Comparison of ENCODE assay signal across 17 mouse cellular contexts in genomic region chr17:27355056-27355455, GRCm38 (mm10).
DNase-seq lines count a peak whose midpoint lies in the region; TF ChIP-seq lines count a peak whose summit lies in the region.
"Had no signal": no experiment of that assay in that cellular context is flagged by ENCODE, and none has a peak within 500 bp of the region (broad histone marks: within the 10 kb centered on the region; RNA-seq: fewer than 3 reads in every experiment).

No protein-coding gene starts in this region.

- H3K4me1 ChIP-seq in testis, adult 2 months (ENCODE audit: control insufficient read depth, insufficient read depth, low read length) = peaks cover 14% of the 10 kb centered on the region
- H3K4me1 ChIP-seq: embryonic facial prominence, embryonic 12.5 days; forebrain, embryonic 15.5 days had no signal

- peak; percentile 34 to 41 for DNase-seq in cerebellum, postnatal 14 days
- no peak for DNase-seq in cerebellum, postnatal 25 days
- no peak for DNase-seq in testis, postnatal 14 days (ENCODE audit: low spot score)
- no peak for DNase-seq in retina, postnatal 1 day
- DNase-seq: adrenal gland, adult 8-10 months; adrenal gland, postnatal 14 days; adrenal gland, postnatal 36 days; cerebellum, adult 11-12 months; cerebellum, adult 2 months; cerebellum, adult 9-10 months; forebrain, postnatal 0 days had no signal

- no peak for TF ChIP-seq CTCF in testis, adult 2 months (IDR thresholded peaks at IDR 0.05; ENCODE audit: control insufficient read depth, insufficient read depth, insufficient replicate concordance, low read depth, low read length)

- no peak for TF ChIP-seq POLR2A in testis, adult 2 months (IDR thresholded peaks at IDR 0.05; ENCODE audit: control insufficient read depth, low read depth, low read length)

- no peaks in the 10 kb centered on the region; the same call in 1 of the 2 replicates for H3K36me3 ChIP-seq in testis, adult 2 months (ENCODE audit: control insufficient read depth, insufficient read depth, low read length)
- H3K36me3 ChIP-seq: embryonic facial prominence, embryonic 10.5 days; embryonic facial prominence, embryonic 12.5 days; forebrain, embryonic 15.5 days; G1E had no signal

- no peaks in the 10 kb centered on the region for H3K27me3 ChIP-seq in testis, adult 2 months (ENCODE audit: control insufficient read depth, insufficient read depth, low read length)
- H3K27me3 ChIP-seq: embryonic facial prominence, embryonic 12.5 days; forebrain, embryonic 15.5 days had no signal

- peak overlapping the region; percentile 27 for H3K27ac ChIP-seq in testis, adult 2 months (ENCODE audit: control insufficient read depth, insufficient read depth, low read depth, low read length)
- H3K27ac ChIP-seq: embryonic facial prominence, embryonic 10.5 days; embryonic facial prominence, embryonic 12.5 days; forebrain, embryonic 13.5 days; forebrain, embryonic 15.5 days had no signal

- peak overlapping the region; percentile 17 for H3K4me3 ChIP-seq in testis, adult 2 months (ENCODE audit: control insufficient read depth, low read depth, low read length)
- H3K4me3 ChIP-seq: embryonic facial prominence, embryonic 10.5 days; embryonic facial prominence, embryonic 12.5 days; forebrain, embryonic 13.5 days; forebrain, embryonic 15.5 days had no signal

Comparison
In these comparisons a context has a peak if more than half of its experiments do, and no peak if none do; other contexts are left out.
1. DNase-seq: peak in cerebellum, postnatal 14 days (2 of 2); none in cerebellum, postnatal 25 days (0 of 2), testis, postnatal 14 days (single experiment) and retina, postnatal 1 day (single experiment).